Mouse (Mus musculus): ENCODE measurements at regions not wholly inside any gene's neighbourhood (a gene's known extent, or its start where the extent isn't known, plus 50 kb on each side); places are given as distances from the start of the nearest gene placed in this dataset.

GRCm38 (mm10) chr3:148659024-148659423 lies 331.3 kb downstream of the Adgrl2 start:
- no peak for DNase-seq (ENCODE audit: low read depth, low spot score)

- DNase-seq (ENCODE audit: low read depth, low spot score), result no peak
Measured at GRCm38 (mm10) chr3:148658368-148658767, 332.0 kb downstream of the Adgrl2 start.

GRCm38 (mm10) chr3:148656187-148656586 lies 334.2 kb downstream of the Adgrl2 start:
- DNase-seq (ENCODE audit: low read depth, low spot score), result no peak

GRCm38 (mm10) chr3:148650241-148650640 lies 340.1 kb downstream of the Adgrl2 start:
- DNase-seq (ENCODE audit: low read depth, low spot score), result no peak

- no peak for DNase-seq (ENCODE audit: low read depth, low spot score)
Measured at GRCm38 (mm10) chr3:148644924-148645323, 345.4 kb downstream of the Adgrl2 start.

- DNase-seq (ENCODE audit: low read depth, low spot score), result no peak
Measured at GRCm38 (mm10) chr3:148641581-148641980, 348.8 kb downstream of the Adgrl2 start.

- no peak for DNase-seq (ENCODE audit: low read depth, low spot score)
Measured at GRCm38 (mm10) chr3:148640680-148641101, 349.7 kb downstream of the Adgrl2 start.

- DNase-seq (ENCODE audit: low read depth, low spot score), result no peak
Measured at GRCm38 (mm10) chr3:148635101-148635500, 355.3 kb downstream of the Adgrl2 start.

GRCm38 (mm10) chr3:148634352-148634751 lies 356.0 kb downstream of the Adgrl2 start:
- DNase-seq (ENCODE audit: low read depth, low spot score), result no peak

GRCm38 (mm10) chr3:148633291-148633690 lies 357.1 kb downstream of the Adgrl2 start:
- DNase-seq (ENCODE audit: low read depth, low spot score), result no peak

GRCm38 (mm10) chr3:148632449-148632848 lies 357.9 kb downstream of the Adgrl2 start:
- no peak for DNase-seq (ENCODE audit: low read depth, low spot score)

GRCm38 (mm10) chr3:148631415-148632192 lies 358.8 kb downstream of the Adgrl2 start:
- no peak for DNase-seq (ENCODE audit: low read depth, low spot score)

- DNase-seq (ENCODE audit: low read depth, low spot score), result no peak
Measured at GRCm38 (mm10) chr3:148630865-148631264, 359.5 kb downstream of the Adgrl2 start.

- no peak for DNase-seq (ENCODE audit: low read depth, low spot score)
Measured at GRCm38 (mm10) chr3:148614971-148615671, 375.2 kb downstream of the Adgrl2 start.

- no peak for DNase-seq (ENCODE audit: low read depth, low spot score)
Measured at GRCm38 (mm10) chr3:148613443-148613842, 376.9 kb downstream of the Adgrl2 start.

GRCm38 (mm10) chr3:148603276-148603675 lies 387.1 kb downstream of the Adgrl2 start:
- DNase-seq (ENCODE audit: low read depth, low spot score), result no peak

- no peak for DNase-seq (ENCODE audit: low read depth, low spot score)
Measured at GRCm38 (mm10) chr3:148602730-148603255, 387.6 kb downstream of the Adgrl2 start.

GRCm38 (mm10) chr3:148595561-148595960 lies 394.8 kb downstream of the Adgrl2 start:
- no peak for DNase-seq (ENCODE audit: low read depth, low spot score)

- DNase-seq (ENCODE audit: low read depth, low spot score), result no peak
Measured at GRCm38 (mm10) chr3:148589556-148589955, 400.8 kb downstream of the Adgrl2 start.

GRCm38 (mm10) chr3:148575735-148576134 lies 414.6 kb downstream of the Adgrl2 start:
- no peak for DNase-seq (ENCODE audit: low read depth, low spot score)

GRCm38 (mm10) chr3:148572493-148572892 lies 417.9 kb downstream of the Adgrl2 start:
- no peak for DNase-seq (ENCODE audit: low read depth, low spot score)

GRCm38 (mm10) chr3:148564716-148565115 lies 425.6 kb downstream of the Adgrl2 start:
- DNase-seq (ENCODE audit: low read depth, low spot score), result no peak

- DNase-seq (ENCODE audit: low read depth, low spot score), result no peak
Measured at GRCm38 (mm10) chr3:148561211-148561610, 429.1 kb downstream of the Adgrl2 start.

All from WW6 (cell line).